Mouse (Mus musculus): ENCODE results near the gene Mrpl51.

DNA sequence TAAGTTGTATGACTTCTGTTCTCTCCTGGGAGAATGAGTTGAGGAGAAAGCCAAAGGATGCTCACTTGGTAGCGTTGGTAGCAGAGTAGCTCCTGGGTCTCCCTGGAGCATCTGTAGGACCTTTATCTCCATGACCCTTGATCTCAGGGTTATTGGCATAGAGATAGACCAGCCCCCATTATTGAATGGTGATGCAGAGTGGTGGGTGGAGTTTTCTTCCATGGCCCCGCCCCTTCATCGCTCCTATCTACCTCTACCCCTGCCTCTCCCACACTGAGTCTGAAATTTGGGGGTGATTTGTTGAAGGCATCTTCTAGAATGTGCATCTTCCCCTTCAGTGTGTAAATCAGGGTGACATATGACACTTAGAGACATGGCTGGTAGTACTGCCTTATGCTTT, 35.1 kb upstream of the Mrpl51 start:
- TF ChIP-seq CHD2 (IDR thresholded peaks at IDR 0.05; ENCODE audit: low read depth, low read length) = no peak
- no peak for TF ChIP-seq ZNF384 (IDR thresholded peaks at IDR 0.05; ENCODE audit: low read depth, low read length)
- no peak for TF ChIP-seq ZC3H11A (IDR thresholded peaks at IDR 0.05; ENCODE audit: borderline replicate concordance, low read depth, low read length)
- TF ChIP-seq HCFC1 (IDR thresholded peaks at IDR 0.05; ENCODE audit: borderline replicate concordance, insufficient read depth, low read length) = no peak
- no peak for TF ChIP-seq MAFK (IDR thresholded peaks at IDR 0.05; ENCODE audit: insufficient read depth, low read depth, low read length)

All from ES-E14 (cell line).